Mouse (Mus musculus): ENCODE measurements around the gene Prdm16.

DNA sequence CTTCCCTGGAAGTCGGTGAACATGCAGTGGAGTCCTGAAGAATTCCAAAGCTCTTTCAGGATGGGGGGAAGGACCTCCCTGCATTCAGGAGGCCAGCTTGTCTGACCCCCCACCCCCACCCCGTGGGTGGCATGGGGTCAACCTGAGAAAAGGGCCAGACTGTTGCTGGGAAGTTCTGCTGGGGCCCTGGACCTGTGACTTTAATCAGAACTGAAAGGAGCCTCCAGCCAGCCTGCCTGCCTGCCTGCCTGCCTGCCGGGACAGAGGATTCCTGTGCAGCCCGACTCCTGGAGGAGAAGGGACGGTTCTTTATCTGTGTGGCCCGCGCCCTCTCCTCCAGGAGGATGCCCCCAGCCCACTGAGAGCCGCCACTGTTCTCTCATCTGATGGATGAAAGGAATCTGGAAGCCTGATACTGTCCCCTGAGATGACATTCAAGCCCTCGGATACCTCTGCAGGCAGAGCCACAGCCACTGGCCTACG, 214.2 kb downstream of the Prdm16 start:
- TF ChIP-seq GATA1 (IDR thresholded peaks at IDR 0.05; ENCODE audit: borderline replicate concordance, low read length) (no peak), FLI1 (IDR thresholded peaks at IDR 0.05; ENCODE audit: low read length) (no peak)

Measured in megakaryocyte, embryonic 14.5 days (primary cell).